Mouse (Mus musculus): ENCODE data around the gene Baz2b.

DNA sequence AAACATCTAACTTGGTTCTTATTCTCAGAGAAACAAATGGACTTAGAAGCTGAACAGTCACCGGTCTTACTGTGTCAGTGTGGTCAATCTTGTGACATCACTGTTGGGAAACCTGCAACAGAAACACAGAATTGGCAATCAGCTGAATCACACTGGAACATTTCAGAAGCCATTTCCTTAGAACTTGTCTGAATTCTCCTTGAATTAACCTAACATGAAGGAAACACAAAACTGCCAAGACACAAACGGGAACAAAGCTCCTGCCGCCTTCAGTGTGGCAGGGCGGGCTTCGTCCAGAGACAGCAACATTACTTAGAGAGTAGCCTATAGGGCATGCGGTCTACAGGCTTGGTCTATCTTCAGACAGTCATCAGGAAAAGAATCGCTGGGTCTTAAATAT is 132.8 kb downstream of the Baz2b start:
- TF ChIP-seq MAZ (IDR thresholded peaks at IDR 0.05; ENCODE audit: low read depth, low read length) (no peak), CTCF (IDR thresholded peaks at IDR 0.05 in 2 of 3, conservative IDR thresholded peaks at IDR 0.05 in 1 of 3; ENCODE audit: control insufficient read depth in 1 of 3, insufficient read depth in 1 of 3, low read depth in 2 of 3, low read length in 3 of 3, poor library complexity in 1 of 3, severe bottlenecking in 1 of 3) (no peak), POLR2A (IDR thresholded peaks at IDR 0.05; ENCODE audit: control insufficient read depth in 1 of 2, insufficient read depth in 1 of 2, low read depth in 1 of 2, low read length in 2 of 2, poor library complexity in 1 of 2) (no peak), ZC3H11A (IDR thresholded peaks at IDR 0.05; ENCODE audit: low read depth, low read length) (no peak)
